Mouse (Mus musculus) CH12.LX (cell line): ENCODE measurements around the gene Vhl.
A peak's percentile ranks its signal among the peaks of the same experiment; 100 is the strongest.

ENCODE experiments used
- CHD1 ChIP-seq: IDR thresholded peaks from 2 replicates; pipeline ENCODE4 v1.6.1; 2012; ENCODE audit warnings: low read depth, low read length, improper control_type of control experiment, inconsistent platforms
- HCFC1 ChIP-seq: IDR thresholded peaks from 2 replicates; pipeline ENCODE4 v1.6.1; 2012; ENCODE audit warnings: low read depth, mild to moderate bottlenecking, inconsistent platforms, low read length, improper control_type of control experiment
- IRF4 ChIP-seq: IDR thresholded peaks from 2 replicates; pipeline ENCODE4 v1.6.1; 2014; ENCODE audit warnings: low read depth, mild to moderate bottlenecking, inconsistent platforms, low read length, improper control_type of control experiment

GRCm38 (mm10) chr6:113664305-113664704 is 40.5 kb downstream of the Vhl start:
- TF ChIP-seq HCFC1 (peak; percentile 25; the same call in 1 of the 2 replicates), CHD1 (no peak), IRF4 (peak; percentile 92)
